Mouse (Mus musculus) myocyte (in vitro differentiated cells): Measurements from ENCODE around the gene A230072I06Rik. TPM values are rescaled to one million over a fixed set of nuclear protein-coding genes. Genes with fewer than 3 reads are reported as not detected.
A peak's percentile ranks its signal among the peaks of the same experiment; 100 is the strongest.

Source experiments
- H3K27me3 ChIP-seq: one replicate; pipeline ENCODE4 v1.6.1; 2011; ENCODE audit not compliant: control insufficient read depth, insufficient read depth, insufficient read length
- H3K36me3 ChIP-seq: one replicate; pipeline ENCODE4 v1.6.1; 2011; ENCODE audit not compliant: control insufficient read depth, insufficient read depth
- H3K4me2 ChIP-seq: one replicate; pipeline ENCODE4 v1.6.1; 2011; ENCODE audit warnings: low read depth, control low read depth
- H3K4me3 ChIP-seq: one replicate; pipeline ENCODE4 v1.5.1; 2011; ENCODE audit warnings: mild to moderate bottlenecking, control low read depth, moderate library complexity
- H3K79me2 ChIP-seq: one replicate; pipeline ENCODE4 v1.6.1; 2011; ENCODE audit not compliant: control insufficient read depth, insufficient read depth
- H3ac ChIP-seq: one replicate; pipeline ENCODE4 v1.6.1; 2011; ENCODE audit not compliant: control insufficient read depth, insufficient read length
- CEBPB ChIP-seq: IDR thresholded peaks from 2 replicates; pipeline ENCODE4 v1.6.1; 2011; ENCODE audit warnings: mild to moderate bottlenecking, moderate library complexity; ENCODE audit not compliant: poor library complexity, insufficient read depth, severe bottlenecking
- E2F4 ChIP-seq: IDR thresholded peaks from one replicate; pipeline ENCODE4 v1.6.1; 2011; ENCODE audit warnings: mild to moderate bottlenecking, control low read depth, moderate library complexity; ENCODE audit not compliant: insufficient read depth
- MAX ChIP-seq: IDR thresholded peaks from one replicate; pipeline ENCODE4 v1.6.1; 2011; ENCODE audit warnings: low read depth, mild to moderate bottlenecking, control low read depth
- MYOD1 ChIP-seq, 3 experiments: IDR thresholded peaks; one replicate each; pipeline ENCODE4 v1.6.1; 2011; ENCODE audit warnings: control low read depth in 2 of 3, low read depth in 2 of 3, mild to moderate bottlenecking in 2 of 3, moderate library complexity in 1 of 3; ENCODE audit not compliant: insufficient read length in 2 of 3, control insufficient read depth in 1 of 3
- MYOG ChIP-seq, 3 experiments: IDR thresholded peaks; one replicate each; pipeline ENCODE4 v1.6.1; 2011; ENCODE audit warnings: control low read depth in 2 of 3, low read depth in 2 of 3, mild to moderate bottlenecking in 2 of 3; ENCODE audit not compliant: insufficient read length in 2 of 3, control insufficient read depth in 1 of 3, insufficient read depth in 1 of 3
- POLR2A ChIP-seq: IDR thresholded peaks from one replicate; pipeline ENCODE4 v1.6.1; 2011; ENCODE audit warnings: low read depth, mild to moderate bottlenecking, control low read depth, moderate library complexity; ENCODE audit not compliant: insufficient read length
- POLR2AphosphoS2 ChIP-seq: IDR thresholded peaks from one replicate; pipeline ENCODE4 v1.6.1; 2011; ENCODE audit warnings: low read depth, control low read depth; ENCODE audit not compliant: insufficient read length
- REST ChIP-seq: IDR thresholded peaks from one replicate; pipeline ENCODE4 v1.6.1; 2011; ENCODE audit warnings: mild to moderate bottlenecking, control low read depth, moderate library complexity; ENCODE audit not compliant: insufficient read depth, insufficient read length
- SRF ChIP-seq: IDR thresholded peaks from one replicate; pipeline ENCODE4 v1.6.1; 2011; ENCODE audit warnings: low read depth; ENCODE audit not compliant: control insufficient read depth, insufficient read length
- TCF12 ChIP-seq: IDR thresholded peaks from one replicate; pipeline ENCODE4 v1.6.1; 2011; ENCODE audit warnings: mild to moderate bottlenecking, control low read depth; ENCODE audit not compliant: poor library complexity, insufficient read depth, severe bottlenecking
- TCF3 ChIP-seq: IDR thresholded peaks from one replicate; pipeline ENCODE4 v1.6.1; 2011; ENCODE audit warnings: low read depth, control low read depth; ENCODE audit not compliant: insufficient read length
- USF1 ChIP-seq: IDR thresholded peaks from one replicate; pipeline ENCODE4 v1.6.1; 2011; ENCODE audit warnings: low read depth, mild to moderate bottlenecking, control low read depth, moderate library complexity
- polyA plus RNA-seq: library from polyadenylated mRNA; unstranded; fragments of >200 nt; fragmentation: generic; extraction: Trizol; gene quantifications from one replicate; pipeline ENCODE4 v1.2.1, GENCODE M21; 2012; ENCODE audit warnings: missing spikeins

The A230072I06Rik gene
- polyA plus RNA-seq, 1 experiment = not detected

DNA sequence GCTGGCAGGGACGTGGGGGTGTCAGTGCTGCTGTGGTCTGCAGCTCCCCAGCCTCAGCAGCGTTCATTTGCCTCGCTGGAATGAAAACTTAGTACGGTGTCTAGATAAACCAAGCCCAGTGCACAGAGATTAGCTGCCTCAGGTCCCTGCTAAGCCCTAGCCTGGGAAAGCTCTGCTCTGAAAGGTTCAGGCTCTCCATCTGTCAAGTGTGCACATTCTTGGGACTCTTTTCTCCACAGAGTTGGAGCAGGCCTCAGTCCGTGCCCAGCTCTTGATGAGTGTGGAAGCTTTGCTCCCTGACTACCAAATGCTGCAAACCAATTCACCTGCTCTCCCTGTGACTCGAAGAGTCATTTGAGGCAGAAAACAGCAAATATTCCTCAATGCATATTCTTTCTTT, 43.5 kb downstream of the A230072I06Rik start:
- peaks cover 15% of the 10 kb centered on the region for H3K27me3 ChIP-seq
- H3K4me2 ChIP-seq = no peak overlapping the region
- H3K79me2 ChIP-seq = no peaks in the 10 kb centered on the region
- TF ChIP-seq REST (no peak), E2F4 (no peak), POLR2A (no peak), TCF12 (no peak), SRF (no peak), CEBPB (no peak), TCF3 (no peak), MAX (no peak), POLR2AphosphoS2 (no peak), MYOD1 (IDR thresholded peaks at IDR 0.05; ENCODE audit: control insufficient read depth in 1 of 3, insufficient read length in 2 of 3, low read depth in 2 of 3) (no peak), USF1 (no peak), MYOG (IDR thresholded peaks at IDR 0.05; ENCODE audit: control insufficient read depth in 1 of 3, insufficient read depth in 1 of 3, insufficient read length in 2 of 3, low read depth in 2 of 3) (no peak)
- H3K4me3 ChIP-seq = no peak overlapping the region
- H3K36me3 ChIP-seq = no peaks in the 10 kb centered on the region
- no peak overlapping the region for H3ac ChIP-seq

DNA sequence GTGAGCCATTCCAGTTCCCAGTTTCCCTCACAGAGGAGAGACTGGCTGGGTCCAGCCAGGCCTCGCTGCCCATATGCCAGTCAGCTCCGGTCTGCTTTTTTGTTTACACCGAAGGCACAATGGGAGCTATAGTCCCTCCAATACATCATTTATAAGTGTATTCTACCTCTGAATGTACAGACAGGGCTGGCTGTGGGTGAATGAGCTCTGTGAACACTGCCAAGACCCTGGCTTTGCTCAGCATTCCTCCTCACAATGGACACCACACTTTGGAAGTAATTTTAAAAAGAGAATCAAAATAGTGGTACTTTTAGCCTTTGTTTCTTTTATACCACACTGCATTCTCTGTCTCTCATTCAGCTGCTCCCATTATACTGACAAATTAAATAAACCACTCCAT, 44.6 kb downstream of the A230072I06Rik start:
- no peak overlapping the region for H3K4me2 ChIP-seq
- H3K27me3 ChIP-seq = peaks cover 16% of the 10 kb centered on the region
- H3K4me3 ChIP-seq = no peak overlapping the region
- TF ChIP-seq MAX = no peak
- no peak for TF ChIP-seq CEBPB
- TF ChIP-seq MYOG (IDR thresholded peaks at IDR 0.05; ENCODE audit: control insufficient read depth in 1 of 3, insufficient read depth in 1 of 3, insufficient read length in 2 of 3, low read depth in 2 of 3) = no peak
- TF ChIP-seq TCF3 = no peak
- no peak for TF ChIP-seq REST
- no peak for TF ChIP-seq TCF12
- TF ChIP-seq POLR2A = no peak
- TF ChIP-seq USF1 = no peak
- TF ChIP-seq MYOD1 (IDR thresholded peaks at IDR 0.05; ENCODE audit: control insufficient read depth in 1 of 3, insufficient read length in 2 of 3, low read depth in 2 of 3) = no peak
- TF ChIP-seq SRF = no peak
- TF ChIP-seq POLR2AphosphoS2 = no peak
- no peak for TF ChIP-seq E2F4
- H3K36me3 ChIP-seq = no peaks in the 10 kb centered on the region
- H3ac ChIP-seq = no peak overlapping the region
- H3K79me2 ChIP-seq = no peaks in the 10 kb centered on the region

DNA sequence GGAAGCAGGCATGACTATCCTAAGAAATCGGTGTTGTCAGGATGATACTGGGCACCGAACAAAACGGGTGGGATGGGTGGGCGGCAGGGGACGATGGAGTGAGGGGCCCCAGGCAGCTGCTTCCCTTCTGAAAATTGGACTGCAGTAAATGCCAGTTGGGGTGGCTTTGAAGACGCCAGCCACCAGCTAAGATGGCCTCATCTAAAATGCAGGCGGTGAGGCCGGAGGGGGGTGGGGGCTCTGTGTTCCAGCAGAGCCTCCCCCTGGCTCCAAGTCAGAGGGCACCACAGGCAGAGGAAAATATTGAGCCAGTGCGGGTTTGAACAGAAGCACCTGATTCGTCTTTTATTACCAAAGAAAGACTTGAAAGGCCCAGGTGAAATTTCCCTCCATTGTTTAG, 45.9 kb downstream of the A230072I06Rik start:
- Histone ChIP-seq H3K27me3 (peaks cover 24% of the 10 kb centered on the region), H3K4me3 (no peak overlapping the region), H3K36me3 (no peaks in the 10 kb centered on the region), H3K79me2 (no peaks in the 10 kb centered on the region), H3K4me2 (peak overlapping the region; percentile 24), H3ac (no peak overlapping the region)
- TF ChIP-seq TCF12 (no peak), MYOD1 (IDR thresholded peaks at IDR 0.05; ENCODE audit: control insufficient read depth in 1 of 3, insufficient read length in 2 of 3, low read depth in 2 of 3) (no peak), MYOG (IDR thresholded peaks at IDR 0.05; ENCODE audit: control insufficient read depth in 1 of 3, insufficient read depth in 1 of 3, insufficient read length in 2 of 3, low read depth in 2 of 3) (no peak), REST (no peak)

DNA sequence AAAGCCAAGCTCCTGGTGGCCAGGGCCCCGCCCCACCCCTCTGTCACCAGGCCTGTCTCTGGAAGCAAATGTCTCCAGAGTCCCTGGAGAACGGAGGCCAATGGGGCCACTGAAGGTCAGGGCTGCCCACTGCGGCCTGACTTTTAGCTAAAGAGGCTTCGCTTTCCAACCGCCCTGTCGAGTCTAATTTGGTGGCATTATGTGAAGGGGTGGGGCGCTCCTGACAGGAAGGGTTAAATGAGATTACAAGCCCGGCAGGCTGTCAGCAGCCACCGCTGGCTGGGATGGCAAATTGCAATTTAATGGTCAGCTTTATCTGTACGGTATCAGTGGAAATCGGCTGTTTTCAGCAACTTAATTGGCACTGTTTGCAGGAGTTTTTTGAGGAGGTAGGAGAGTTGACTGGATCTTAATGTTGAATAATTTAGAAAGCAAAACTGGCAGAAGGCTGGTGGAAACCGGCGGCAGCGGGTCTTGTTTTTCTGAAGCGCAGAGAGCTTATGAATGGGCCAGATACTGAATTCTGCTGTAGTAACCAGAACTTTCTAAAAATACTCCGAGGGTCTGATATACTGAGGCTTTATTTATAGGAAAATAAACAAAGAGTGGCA, 46.5 kb downstream of the A230072I06Rik start:
- Histone ChIP-seq H3ac (no peak overlapping the region), H3K36me3 (no peaks in the 10 kb centered on the region), H3K27me3 (peaks cover 24% of the 10 kb centered on the region), H3K79me2 (no peaks in the 10 kb centered on the region), H3K4me3 (no peak overlapping the region), H3K4me2 (no peak overlapping the region)
- no peak for TF ChIP-seq TCF3

DNA sequence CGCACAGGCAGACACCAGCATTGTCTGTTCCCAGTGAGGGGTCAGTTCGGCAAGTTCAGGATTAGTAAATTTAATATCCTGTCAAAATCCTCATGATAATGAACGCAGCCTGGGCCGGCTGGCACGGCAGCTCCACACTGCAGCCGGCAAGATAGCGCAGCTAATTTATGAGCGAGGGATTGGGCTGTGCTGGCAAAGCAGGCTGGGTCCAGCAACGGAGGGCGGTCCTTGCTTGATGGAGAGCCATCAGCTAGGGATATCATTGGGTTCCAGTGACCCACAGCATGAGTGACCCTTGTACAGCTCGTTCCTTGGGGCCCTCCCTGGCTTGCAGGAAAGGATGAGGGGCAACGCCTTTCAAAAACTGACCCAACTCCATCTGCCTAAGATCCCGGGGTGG, 48.6 kb downstream of the A230072I06Rik start:
- Histone ChIP-seq H3ac (no peak overlapping the region), H3K79me2 (no peaks in the 10 kb centered on the region), H3K4me3 (no peak overlapping the region), H3K4me2 (no peak overlapping the region), H3K27me3 (peaks cover 28% of the 10 kb centered on the region), H3K36me3 (no peaks in the 10 kb centered on the region)
- TF ChIP-seq REST = no peak
- no peak for TF ChIP-seq MAX
- no peak for TF ChIP-seq CEBPB
- no peak for TF ChIP-seq SRF
- TF ChIP-seq POLR2AphosphoS2 = no peak
- TF ChIP-seq TCF12 = no peak
- no peak for TF ChIP-seq E2F4
- no peak for TF ChIP-seq TCF3
- TF ChIP-seq POLR2A = no peak
